Mouse (Mus musculus) brown adipose tissue, adult 24 weeks (tissue): ENCODE data around the gene Wee1. TPM values are rescaled to one million over a fixed set of nuclear protein-coding genes. Genes with fewer than 3 reads are reported as not detected.
"Not testable (repeated sequence)": the region's sequence is repeated elsewhere in the genome, so short reads cannot be mapped to it uniquely, and the experiment has no call there.

Experiments used
- H3K27ac ChIP-seq: fragments of 200-500 bp; replicated peaks from 2 replicates; pipeline ENCODE4 v1.5.1; 2012; ENCODE audit warnings: low read depth, mild to moderate bottlenecking, low read length
- H3K4me1 ChIP-seq: fragments of 200-500 bp; 2 replicates; pipeline ENCODE4 v1.6.1; 2012; ENCODE audit warnings: low read length, mixed read lengths; ENCODE audit not compliant: control insufficient read depth, insufficient read depth, insufficient read length
- H3K4me3 ChIP-seq: fragments of 200-500 bp; 2 replicates; pipeline ENCODE4 v1.5.1; 2012; ENCODE audit warnings: low read depth, mild to moderate bottlenecking, low read length, moderate library complexity; ENCODE audit not compliant: insufficient read depth
- polyA plus RNA-seq: library from polyadenylated mRNA; stranded (reverse); fragments of >200 nt; gene quantifications from 2 replicates; pipeline ENCODE4 v1.2.4, GENCODE M21; 2012; ENCODE audit not compliant: missing spikeins, insufficient read depth, insufficient read length

Gene Wee1
- polyA plus RNA-seq, 1 experiment = 3.9 TPM

DNA sequence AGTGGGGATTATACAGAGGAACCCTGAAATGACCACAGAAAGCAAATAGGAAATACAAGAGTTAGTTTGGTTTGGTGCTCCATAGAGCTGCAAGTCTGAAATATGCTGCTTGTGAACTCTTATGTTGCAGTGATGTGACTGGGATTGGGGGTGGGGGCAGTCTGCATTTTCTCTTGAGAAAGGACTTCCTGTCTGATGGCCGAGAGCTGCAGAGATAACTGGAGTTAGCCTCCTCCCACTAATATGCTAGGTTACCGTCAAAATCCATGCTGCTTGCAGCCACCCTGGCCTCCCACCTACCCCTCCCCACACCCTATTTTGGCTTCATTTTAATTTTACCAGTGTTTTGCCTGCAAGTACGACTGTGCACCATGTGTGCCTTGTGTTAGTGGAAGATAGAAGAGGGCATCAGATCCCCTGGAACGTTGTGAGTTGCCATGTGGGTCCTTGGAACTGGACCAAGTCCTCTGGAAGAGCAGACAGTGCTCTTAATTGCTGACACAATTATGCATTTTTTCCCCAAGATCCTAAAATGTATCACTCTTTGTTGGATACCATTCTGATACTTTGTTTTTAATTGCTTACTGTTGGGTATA is 11.7 kb upstream of the Wee1 start:
- H3K4me1 ChIP-seq = peaks cover 4% of the 10 kb centered on the region
- no peak overlapping the region for H3K27ac ChIP-seq
- H3K4me3 ChIP-seq = no peak overlapping the region

DNA sequence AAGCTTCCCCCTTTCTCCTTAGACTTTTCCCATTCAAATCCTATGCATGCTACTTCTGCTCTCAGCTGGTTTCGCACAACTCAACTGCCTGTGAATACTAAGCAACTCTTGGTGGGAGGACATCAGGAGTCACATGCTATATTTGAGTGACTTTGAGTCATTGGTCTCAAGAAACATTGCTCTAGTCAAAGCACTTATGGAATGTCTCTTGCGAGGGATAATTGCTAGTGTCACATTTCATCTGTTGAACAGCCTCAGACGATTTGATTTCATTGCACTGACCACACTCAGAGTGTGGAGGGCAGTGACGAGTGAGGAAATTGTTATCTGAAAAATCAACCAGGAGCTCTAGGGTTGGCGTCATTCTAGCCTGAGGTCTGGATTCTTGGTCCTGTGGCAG is 7.1 kb upstream of the Wee1 start:
- Histone ChIP-seq H3K4me1 (peaks cover 10% of the 10 kb centered on the region; the same call in 1 of the 2 replicates), H3K27ac (no peak overlapping the region)

DNA sequence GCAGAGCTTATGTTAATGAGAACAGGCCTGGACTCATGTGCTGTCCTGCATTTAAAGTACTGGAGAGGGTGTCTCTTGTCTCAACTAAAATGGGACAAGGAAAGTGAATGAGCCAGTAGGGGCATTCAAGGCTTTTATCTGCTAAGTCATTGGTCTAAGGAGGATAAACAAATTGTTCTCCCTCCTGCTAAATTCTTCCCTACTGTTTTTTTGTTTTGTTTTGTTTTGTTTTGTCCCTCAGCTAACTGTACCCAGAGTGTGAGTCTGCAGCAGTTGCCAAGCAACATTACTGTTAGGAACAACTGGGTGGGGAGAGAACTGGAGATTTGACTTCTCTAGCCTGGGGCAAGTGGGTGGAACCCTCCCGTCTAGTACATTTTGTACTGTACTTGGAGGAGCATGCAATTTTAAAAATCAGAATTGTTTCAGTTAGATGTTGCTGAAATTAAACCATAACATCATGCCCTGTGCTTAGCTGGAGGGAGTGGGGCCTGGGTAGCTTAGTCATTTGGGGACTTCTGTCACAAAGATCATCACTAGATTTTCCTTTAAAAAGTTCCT is 5.0 kb upstream of the Wee1 start:
- Histone ChIP-seq H3K4me3 (no peak overlapping the region), H3K4me1 (peaks cover 10% of the 10 kb centered on the region; the same call in 1 of the 2 replicates), H3K27ac (peak overlapping the region; percentile 69)

More for the DNA sequence above, 7.1 kb upstream of the Wee1 start:
- no peak overlapping the region for H3K4me3 ChIP-seq

DNA sequence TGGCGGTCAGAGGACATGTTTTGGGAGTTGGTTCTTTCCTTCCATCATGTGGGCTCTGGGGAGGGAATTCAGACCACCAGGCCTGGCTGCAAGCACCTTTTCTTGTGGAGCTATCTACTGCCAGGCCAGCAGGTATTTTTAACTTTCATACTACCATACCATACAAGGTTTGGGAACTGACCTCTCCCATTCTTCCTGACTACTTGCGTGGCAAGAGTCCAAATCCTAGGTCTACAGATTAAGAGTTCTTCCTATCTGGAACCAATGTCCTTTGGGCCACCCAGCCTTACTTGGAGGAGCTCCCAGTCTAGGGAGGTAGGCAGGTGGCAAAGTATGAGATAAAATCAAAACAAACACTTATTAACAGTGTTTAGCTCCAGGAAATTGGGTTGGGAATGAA is 3.4 kb upstream of the Wee1 start:
- Histone ChIP-seq H3K4me1 (peaks cover 10% of the 10 kb centered on the region; the same call in 1 of the 2 replicates), H3K4me3 (no peak overlapping the region), H3K27ac (peak overlapping the region; percentile 77)

DNA sequence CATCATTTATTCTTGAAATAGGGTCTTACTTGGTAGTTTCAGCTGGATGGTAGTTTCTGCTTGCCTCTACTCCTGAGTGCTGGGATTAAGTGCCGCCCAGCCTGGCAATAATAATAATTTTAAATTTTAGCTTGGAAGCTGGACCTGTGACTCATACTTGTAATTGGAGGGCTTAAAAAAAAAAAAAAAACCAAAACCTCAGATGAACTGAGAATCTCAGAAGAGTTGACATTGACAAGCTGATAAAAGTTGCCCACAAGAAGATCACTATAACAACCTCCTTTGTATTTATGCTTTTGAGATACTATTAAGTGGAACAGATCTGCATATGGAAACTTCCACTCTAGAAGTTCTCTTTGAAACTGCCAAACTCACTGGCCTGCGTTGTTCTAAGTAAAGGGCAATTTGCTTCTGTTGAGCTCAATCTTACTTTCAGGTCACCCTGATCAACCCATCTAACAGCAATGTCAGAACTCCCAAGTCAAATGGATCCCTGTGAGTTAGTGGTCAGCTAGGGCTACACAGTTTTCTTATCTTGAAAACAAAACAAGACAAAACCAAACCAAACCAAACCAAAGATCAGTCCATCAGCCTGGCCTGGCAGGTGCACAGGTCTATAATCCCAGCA is 1.6 kb upstream of the Wee1 start:
- no peak overlapping the region for H3K27ac ChIP-seq
- peaks cover 14% of the 10 kb centered on the region; the same call in 1 of the 2 replicates for H3K4me1 ChIP-seq
- H3K4me3 ChIP-seq = no peak overlapping the region

DNA sequence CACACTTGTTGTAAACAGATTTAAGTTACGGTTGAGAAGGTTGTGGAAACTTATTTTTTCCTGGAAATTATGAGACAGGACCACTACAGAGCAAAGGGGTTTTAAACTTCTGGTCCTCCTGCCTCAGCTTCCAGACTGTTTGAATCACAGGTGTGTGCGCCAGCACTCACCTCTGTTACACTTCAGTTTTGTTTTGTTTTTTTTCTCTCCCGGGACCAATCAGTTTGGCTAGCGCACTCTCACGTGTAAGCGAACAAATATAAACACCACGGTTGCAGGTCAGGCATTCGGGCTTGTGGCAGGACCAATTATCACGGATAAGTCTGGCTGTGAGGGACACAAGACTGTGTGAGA is 707 bp upstream of the Wee1 start:
- Histone ChIP-seq H3K27ac (peak overlapping the region; percentile 86), H3K4me1 (peaks cover 14% of the 10 kb centered on the region; the same call in 1 of the 2 replicates), H3K4me3 (peak overlapping the region; percentile 68)

DNA sequence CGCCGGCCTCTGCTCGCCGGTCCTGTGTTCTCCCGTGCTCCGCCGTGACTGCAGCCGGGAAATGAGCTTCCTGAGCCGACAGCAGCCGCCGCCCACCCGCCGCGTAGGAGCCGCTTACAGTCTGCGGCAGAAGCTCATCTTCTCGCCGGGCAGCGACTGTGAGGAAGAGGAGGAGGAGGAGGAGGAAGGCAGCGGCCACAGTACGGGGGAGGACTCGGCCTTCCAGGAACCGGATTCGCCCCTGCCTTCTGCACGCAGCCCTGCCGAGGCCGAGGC is 381 bp downstream of the Wee1 start:
- Histone ChIP-seq H3K27ac (peak overlapping the region; percentile 97), H3K4me1 (peaks cover 13% of the 10 kb centered on the region; the same call in 1 of the 2 replicates), H3K4me3 (peak overlapping the region; percentile 74)

DNA sequence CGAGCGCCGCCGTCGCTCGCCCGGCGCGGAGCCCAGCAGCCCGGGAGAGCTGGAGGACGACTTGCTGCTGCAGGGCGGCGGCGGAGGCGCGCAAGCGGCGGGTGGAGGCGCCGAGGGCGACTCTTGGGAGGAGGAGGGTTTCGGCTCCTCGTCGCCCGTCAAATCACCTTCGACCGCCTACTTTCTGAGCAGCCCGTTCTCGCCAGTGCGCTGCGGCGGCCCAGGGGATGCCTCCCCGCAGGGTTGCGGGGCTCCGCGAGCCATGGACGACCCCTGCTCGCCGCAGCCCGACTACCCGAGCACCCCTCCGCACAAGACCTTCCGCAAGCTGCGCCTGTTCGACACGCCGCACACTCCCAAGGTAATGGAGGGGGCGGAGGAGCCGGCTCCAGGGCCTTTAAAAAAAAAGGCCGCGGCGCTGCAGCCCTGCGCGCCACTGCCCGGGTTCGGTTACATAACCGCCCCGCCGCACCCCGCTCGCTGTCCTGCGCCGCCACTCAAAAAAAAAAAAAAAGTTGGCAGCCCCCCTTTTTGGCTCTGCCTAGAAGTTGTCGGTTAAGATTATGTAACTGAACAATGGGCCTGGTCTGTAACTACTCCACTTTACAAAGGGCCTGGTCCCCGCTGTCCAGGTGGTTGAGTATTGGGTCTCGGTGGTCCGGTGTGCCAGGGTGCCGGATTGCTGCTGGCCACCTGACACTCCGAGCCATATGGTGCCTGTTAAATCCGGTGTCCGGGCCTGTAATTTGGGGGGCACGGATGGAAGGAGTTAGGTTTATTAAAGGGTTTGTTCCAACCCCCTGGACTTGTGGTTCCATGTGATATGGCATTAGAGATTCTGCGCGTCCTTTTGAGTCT is 948 bp downstream of the Wee1 start:
- peaks cover 11% of the 10 kb centered on the region; the same call in 1 of the 2 replicates for H3K4me1 ChIP-seq
- H3K27ac ChIP-seq = peak overlapping the region; percentile 97
- peak overlapping the region; percentile 74 for H3K4me3 ChIP-seq

DNA sequence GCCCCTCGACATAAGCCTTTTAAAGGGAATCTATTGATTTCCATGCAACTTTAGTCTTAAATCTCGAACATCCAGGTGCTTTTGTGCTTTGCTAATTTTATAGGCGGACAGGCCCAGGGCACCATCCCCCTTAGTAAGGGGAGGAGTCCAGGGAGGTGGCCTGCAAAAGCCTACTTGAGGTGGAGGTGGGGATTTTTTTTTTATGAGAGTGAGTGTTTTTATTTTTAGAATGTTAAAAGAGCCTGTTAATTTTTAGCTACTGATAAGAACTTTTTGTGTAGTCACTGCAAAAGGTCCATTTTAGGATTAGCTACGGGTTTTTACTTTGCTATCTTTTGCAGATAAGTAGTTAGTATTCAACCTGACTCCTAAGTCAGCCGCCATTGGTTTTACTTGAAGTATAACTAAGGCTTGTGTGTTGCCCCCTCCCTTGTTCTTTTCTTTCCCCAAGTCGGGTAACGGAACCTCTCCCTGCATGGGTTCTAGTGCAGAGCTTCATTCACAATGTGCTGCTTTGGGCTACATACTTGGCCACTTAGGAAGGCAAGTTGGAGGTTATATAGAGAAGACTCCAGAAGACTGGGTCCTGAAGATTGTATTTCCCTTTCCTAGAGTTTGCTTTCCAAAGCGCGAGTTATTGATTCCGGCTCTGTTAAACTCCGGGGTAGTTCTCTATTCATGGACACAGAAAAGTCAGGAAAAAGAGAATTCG is 2.2 kb downstream of the Wee1 start:
- Histone ChIP-seq H3K4me1 (peaks cover 4% of the 10 kb centered on the region; the same call in 1 of the 2 replicates), H3K4me3 (peak overlapping the region; percentile 74), H3K27ac (peak overlapping the region; percentile 97)

DNA sequence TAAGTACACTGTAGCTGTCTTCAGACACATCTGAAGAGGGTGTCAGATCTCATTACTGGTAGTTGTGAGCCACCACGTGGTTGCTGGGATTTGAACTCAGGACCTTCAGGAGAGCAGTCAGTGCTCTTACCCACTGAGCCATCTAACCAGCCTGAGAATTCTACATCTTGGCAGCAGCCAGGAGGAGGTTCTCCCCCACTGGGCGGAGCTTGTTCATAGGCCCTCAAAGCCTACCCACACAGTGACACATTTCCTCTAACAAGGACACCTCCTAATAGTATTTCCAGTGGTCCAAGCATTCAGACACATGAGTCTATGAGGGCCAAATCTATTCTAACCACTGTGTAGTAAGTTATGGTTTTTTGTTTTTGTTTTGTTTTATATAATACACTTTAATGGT is 6.7 kb downstream of the Wee1 start:
- H3K4me1 ChIP-seq = peaks cover 4% of the 10 kb centered on the region; the same call in 1 of the 2 replicates
- H3K27ac ChIP-seq = no peak overlapping the region
- no peak overlapping the region for H3K4me3 ChIP-seq

DNA sequence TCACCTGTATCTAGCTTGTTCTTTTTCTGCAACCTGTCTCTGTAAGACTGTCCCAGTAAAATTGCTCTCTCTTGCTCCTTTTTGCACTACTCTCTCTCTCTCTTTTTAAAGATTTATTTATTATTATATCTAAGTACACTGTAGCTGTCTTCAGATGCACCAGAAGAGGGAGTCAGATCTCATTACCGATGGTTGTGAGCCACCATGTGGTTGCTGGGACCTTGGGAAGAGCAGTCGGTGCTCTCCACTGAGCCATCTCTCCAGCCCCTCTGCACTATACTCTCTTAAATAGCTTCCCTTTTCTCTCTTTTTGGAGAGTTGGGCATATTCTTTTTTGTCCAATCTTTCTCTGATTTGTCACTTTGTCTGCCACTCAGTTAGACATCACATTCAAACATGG is 10.4 kb downstream of the Wee1 start:
- H3K27ac ChIP-seq, H3K4me1 ChIP-seq, H3K4me3 ChIP-seq: not testable (repeated sequence)

DNA sequence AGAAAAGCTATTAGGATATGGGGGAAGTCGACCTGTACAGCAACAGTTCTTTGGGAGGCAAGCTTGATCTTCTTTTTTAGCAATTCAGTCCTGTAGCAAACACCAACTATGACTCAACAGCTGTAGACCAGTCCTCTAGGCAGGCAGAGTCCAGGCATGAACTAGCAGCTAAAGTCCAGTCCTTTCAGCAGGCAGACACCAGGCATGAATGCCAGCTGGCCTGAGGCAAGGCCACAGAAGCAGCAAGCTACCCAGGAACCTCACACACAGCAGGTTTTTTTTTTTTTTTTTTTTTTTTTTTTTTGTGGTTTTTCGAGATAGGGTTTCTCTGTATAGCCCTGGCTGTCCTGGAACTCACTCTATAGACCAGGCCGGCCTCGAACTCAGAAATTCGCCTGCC is 12.1 kb downstream of the Wee1 start:
- Histone ChIP-seq H3K4me3 (no peak overlapping the region), H3K27ac (no peak overlapping the region), H3K4me1 (no peaks in the 10 kb centered on the region)

DNA sequence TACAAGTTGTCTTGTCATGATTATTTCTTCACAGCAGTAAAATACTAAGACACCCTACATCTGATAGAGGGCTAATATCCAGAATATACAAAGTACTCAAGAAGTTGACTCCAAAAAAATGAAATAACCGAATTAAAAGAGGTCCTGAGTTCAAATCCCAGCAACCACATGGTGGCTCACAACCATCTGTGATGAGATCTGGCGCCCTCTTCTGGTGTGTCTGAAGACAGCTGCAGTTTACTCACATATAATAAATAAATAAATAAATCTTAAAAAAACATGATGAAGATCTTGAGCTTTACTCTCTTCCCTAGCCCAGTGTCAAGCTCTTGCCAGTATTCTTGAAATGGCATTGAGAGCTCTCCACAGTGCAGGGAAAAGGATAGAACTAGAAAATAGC is 16.7 kb downstream of the Wee1 start:
- no peaks in the 10 kb centered on the region for H3K4me1 ChIP-seq
- no peak overlapping the region for H3K27ac ChIP-seq
- no peak overlapping the region for H3K4me3 ChIP-seq

DNA sequence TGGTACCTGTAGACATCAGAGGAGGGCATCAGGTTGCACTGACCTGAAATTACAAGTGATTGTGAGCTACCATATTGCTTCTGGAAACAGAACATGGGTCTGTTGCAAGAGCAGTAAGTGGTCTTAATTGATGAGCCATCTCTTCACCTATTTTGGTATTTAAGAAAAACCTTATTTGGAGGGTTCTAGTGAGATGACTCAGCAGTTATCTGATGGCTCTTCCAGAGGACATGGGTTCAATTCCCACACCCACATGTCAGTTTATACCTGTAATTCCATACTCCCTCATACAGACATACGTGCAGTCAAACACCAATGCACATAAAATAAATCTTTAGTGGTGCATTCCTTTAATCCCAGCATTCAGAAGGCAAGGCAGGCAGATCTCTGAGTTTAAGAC is 22.0 kb downstream of the Wee1 start:
- no peak overlapping the region for H3K4me3 ChIP-seq
- H3K4me1 ChIP-seq = no peaks in the 10 kb centered on the region
- no peak overlapping the region for H3K27ac ChIP-seq

DNA sequence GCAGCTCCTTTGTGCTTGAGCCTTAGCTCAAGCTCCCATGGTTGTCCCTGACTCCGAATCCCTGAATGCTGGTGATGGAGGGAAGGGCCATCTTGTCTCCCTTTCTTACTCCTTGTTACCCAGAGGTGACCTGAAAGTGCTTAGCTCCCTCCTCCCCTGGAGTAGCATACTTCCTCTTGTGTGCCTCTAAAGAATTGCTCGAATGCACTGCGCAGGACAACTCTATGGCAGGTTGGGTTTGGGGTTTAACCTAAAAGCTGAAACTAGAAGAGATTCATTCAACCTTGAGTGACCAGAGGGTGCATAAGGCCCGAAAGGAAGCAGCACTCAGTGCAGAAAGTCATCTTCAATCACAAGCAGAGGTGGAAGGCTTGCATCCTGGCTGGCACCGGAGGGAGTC is 31.0 kb downstream of the Wee1 start:
- Histone ChIP-seq H3K27ac (no peak overlapping the region), H3K4me1 (peaks cover 7% of the 10 kb centered on the region; the same call in 1 of the 2 replicates), H3K4me3 (no peak overlapping the region)
